Mouse (Mus musculus) embryo, embryonic 11.5 days (tissue): ENCODE results near the gene Hnf1a.

Source experiments
- DNase-seq: peaks from one replicate; pipeline ENCODE4 v3.0.0-alpha.2; 2012; ENCODE audit warnings: low read depth, low spot score

Gene Hnf1a

GRCm38 (mm10) chr5:114979250-114980121 lies 8.6 kb upstream of the Hnf1a start:
- DNase-seq = peak; percentile 53

GRCm38 (mm10) chr5:114978888-114979249 lies 8.0 kb upstream of the Hnf1a start:
- peak; percentile 27 for DNase-seq

GRCm38 (mm10) chr5:114978473-114978872 lies 7.6 kb upstream of the Hnf1a start:
- no peak for DNase-seq

GRCm38 (mm10) chr5:114976935-114977334 lies 6.0 kb upstream of the Hnf1a start:
- DNase-seq = no peak

- no peak for DNase-seq
These were observed 2.2 kb upstream of the Hnf1a start for GRCm38 (mm10) chr5:114973131-114973530.

GRCm38 (mm10) chr5:114972201-114972600 lies 1.3 kb upstream of the Hnf1a start:
- DNase-seq = no peak

- no peak for DNase-seq
These were observed 1.2 kb downstream of the Hnf1a start for GRCm38 (mm10) chr5:114969609-114970215.

- no peak for DNase-seq
These were observed 1.8 kb downstream of the Hnf1a start for GRCm38 (mm10) chr5:114969064-114969463.

- DNase-seq = no peak
These were observed 2.2 kb downstream of the Hnf1a start for GRCm38 (mm10) chr5:114968651-114969050.

GRCm38 (mm10) chr5:114967523-114968268 lies 3.2 kb downstream of the Hnf1a start:
- DNase-seq = no peak

GRCm38 (mm10) chr5:114964967-114965898 lies 5.7 kb downstream of the Hnf1a start:
- DNase-seq = no peak

GRCm38 (mm10) chr5:114964315-114964966 lies 6.5 kb downstream of the Hnf1a start:
- no peak for DNase-seq

GRCm38 (mm10) chr5:114961590-114962360 lies 9.1 kb downstream of the Hnf1a start:
- no peak for DNase-seq

- DNase-seq = no peak
These were observed 12.8 kb downstream of the Hnf1a start for GRCm38 (mm10) chr5:114958069-114958468.

GRCm38 (mm10) chr5:114953326-114953725 lies 17.6 kb downstream of the Hnf1a start:
- no peak for DNase-seq

GRCm38 (mm10) chr5:114951279-114951880 lies 19.5 kb downstream of the Hnf1a start:
- DNase-seq = no peak

GRCm38 (mm10) chr5:114950669-114951068 lies 20.2 kb downstream of the Hnf1a start:
- DNase-seq = no peak

- no peak for DNase-seq
These were observed 21.1 kb downstream of the Hnf1a start for GRCm38 (mm10) chr5:114949812-114950211.

- no peak for DNase-seq
These were observed 21.6 kb downstream of the Hnf1a start for GRCm38 (mm10) chr5:114949316-114949715.

- no peak for DNase-seq
These were observed 22.0 kb downstream of the Hnf1a start for GRCm38 (mm10) chr5:114948891-114949290.
